Mouse (Mus musculus) cerebellum, adult 9-11 months (tissue): ENCODE measurements around the gene Kcng1.

ENCODE experiments used
- DNase-seq: peaks from one replicate; pipeline ENCODE4 v3.0.0; 2022

The Kcng1 gene

DNA sequence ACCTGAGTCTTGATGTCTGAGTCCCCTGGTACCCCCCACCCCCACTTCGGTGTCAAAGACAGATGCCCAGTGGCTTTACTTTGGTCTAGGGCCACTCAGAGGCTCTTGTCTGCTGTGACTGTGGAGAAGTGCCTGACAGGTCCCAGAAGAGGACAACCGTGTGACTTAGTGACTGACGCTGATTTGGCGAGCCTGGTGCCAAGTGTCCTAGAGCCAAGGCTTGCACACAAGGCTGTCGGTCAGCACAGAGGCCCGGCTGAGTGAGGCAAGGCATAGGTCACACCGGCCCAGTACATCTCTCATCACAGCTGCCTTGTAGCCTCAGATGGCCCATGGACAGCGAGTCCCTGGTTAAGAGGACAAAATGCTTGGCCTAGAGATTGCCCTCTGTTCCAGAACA is 22.5 kb downstream of the Kcng1 start:
- no peak for DNase-seq

- no peak for DNase-seq
Observed at GRCm38 (mm10) chr2:168257188-168257587, 24.3 kb downstream of the Kcng1 start.

DNA sequence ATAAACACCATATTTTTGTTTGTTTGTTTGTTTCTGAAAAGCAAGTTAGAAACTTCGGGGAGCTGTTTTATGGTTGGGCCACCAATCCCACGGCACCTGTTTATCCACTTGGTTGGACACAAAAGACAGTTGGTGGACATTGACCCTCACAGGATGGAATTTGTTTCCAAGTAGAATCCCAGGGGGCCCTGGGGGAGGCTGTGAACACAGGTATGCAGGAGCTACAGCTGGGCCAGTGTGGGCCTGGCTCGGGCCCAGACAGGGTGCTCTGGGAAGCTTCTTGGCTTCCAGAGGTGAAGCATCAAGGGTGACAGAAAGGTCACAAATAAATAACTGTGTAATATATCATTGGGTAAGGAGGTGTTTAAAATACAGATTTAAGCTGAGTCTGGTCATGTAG is 25.0 kb downstream of the Kcng1 start:
- DNase-seq: no peak

DNA sequence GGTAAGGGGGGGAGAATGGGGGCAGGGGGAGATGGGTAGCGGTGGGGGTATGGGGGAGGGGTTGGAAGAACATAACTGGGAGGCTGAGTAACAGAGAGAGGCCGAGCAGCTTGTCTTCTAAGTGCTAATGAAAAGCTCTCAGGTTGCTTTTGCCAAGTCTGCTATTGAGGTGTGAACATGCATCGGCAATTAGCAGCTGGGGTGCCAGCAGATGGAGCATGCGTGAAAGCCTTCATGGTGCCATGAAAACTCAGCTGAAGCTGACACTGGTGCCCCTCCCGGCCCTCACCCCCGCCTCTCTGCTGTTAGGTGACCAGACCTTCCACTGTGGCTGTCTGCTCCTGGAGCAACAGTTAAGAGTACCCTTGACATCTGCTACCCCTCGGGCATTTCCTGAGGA is 27.7 kb downstream of the Kcng1 start:
- DNase-seq: no peak

- DNase-seq: no peak
Observed at GRCm38 (mm10) chr2:168252639-168253292, 28.8 kb downstream of the Kcng1 start.

DNA sequence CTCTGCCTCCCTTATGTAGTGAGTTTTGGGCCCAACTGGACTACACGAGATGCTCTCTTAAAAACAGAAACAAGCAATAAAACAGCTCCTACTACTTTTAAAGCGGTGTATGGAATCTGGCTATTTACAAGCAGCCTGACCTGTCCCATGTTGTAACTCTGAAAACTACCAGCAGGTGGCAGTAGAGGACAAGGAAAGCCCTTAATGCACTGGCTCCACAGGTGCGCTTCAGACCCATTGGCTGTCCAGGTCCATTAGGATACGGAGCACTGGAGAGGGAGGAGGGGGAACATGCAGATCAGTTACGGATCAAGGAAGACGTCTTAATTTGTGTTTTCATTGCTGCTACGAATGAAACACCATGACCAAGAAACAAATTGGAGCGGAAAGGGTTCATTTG is 31.3 kb downstream of the Kcng1 start:
- DNase-seq: peak; percentile 72

GRCm38 (mm10) chr2:168248856-168249245 is 32.7 kb downstream of the Kcng1 start:
- no peak for DNase-seq

- no peak for DNase-seq
Observed at GRCm38 (mm10) chr2:168248167-168248855, 33.2 kb downstream of the Kcng1 start.

- DNase-seq: no peak
Observed at GRCm38 (mm10) chr2:168245571-168245970, 36.0 kb downstream of the Kcng1 start.

GRCm38 (mm10) chr2:168243278-168243677 is 38.3 kb downstream of the Kcng1 start:
- no peak for DNase-seq

DNA sequence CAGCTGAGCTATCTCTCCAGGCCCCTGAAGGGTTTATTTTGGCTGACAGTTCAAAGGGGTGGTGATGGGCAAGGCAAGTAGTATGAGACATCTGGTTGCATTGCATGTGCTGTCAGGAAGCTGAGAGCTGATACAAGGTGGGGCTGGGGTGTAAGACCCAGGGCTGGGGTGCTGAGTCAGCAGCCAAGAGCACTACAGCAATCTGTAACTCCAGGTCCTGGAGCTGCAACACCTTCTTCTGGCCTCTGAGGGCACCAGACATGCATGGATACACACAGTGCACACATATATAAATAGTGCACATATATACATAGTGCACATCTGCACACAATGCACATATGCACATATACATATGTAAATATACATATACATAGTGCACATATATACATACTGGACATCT is 38.7 kb downstream of the Kcng1 start:
- no peak for DNase-seq

DNA sequence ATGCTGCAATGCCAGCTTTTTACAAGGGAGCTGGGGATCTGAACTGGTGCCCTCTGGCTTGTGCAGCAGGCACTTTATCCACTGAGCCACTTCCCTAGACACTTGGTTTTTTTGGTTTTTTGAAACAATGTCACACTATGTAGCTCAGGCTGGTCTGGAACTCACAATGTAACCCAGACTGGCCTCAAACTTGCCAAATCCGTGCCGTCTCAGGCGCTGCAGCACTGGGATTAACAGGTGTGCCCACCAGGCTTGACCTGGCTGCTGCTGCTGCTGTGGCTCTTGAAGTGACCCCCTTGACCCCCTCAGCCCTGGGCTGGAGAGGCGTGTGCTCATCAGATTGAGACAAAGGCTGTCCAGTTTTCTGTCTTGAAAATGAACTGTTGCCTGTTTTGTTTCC is 43.2 kb downstream of the Kcng1 start:
- DNase-seq: no peak

GRCm38 (mm10) chr2:168233286-168233685 is 48.2 kb downstream of the Kcng1 start:
- DNase-seq: no peak

DNA sequence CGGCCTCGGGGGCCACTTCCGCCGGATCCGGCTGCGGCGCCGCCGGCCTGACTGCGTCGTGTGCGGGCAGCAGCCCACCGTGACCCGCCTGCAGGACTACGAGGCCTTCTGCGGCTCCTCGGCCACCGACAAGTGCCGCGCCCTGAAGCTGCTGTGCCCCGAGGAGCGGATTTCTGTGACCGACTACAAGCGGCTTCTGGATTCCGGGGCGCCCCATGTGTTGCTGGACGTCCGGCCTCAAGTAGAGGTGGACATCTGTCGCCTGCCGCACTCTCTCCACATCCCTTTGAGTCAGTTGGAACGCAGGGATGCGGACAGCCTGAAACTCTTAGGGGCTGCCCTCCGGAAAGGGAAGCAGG is 50.1 kb downstream of the Kcng1 start:
- DNase-seq: peak; percentile 32

DNA sequence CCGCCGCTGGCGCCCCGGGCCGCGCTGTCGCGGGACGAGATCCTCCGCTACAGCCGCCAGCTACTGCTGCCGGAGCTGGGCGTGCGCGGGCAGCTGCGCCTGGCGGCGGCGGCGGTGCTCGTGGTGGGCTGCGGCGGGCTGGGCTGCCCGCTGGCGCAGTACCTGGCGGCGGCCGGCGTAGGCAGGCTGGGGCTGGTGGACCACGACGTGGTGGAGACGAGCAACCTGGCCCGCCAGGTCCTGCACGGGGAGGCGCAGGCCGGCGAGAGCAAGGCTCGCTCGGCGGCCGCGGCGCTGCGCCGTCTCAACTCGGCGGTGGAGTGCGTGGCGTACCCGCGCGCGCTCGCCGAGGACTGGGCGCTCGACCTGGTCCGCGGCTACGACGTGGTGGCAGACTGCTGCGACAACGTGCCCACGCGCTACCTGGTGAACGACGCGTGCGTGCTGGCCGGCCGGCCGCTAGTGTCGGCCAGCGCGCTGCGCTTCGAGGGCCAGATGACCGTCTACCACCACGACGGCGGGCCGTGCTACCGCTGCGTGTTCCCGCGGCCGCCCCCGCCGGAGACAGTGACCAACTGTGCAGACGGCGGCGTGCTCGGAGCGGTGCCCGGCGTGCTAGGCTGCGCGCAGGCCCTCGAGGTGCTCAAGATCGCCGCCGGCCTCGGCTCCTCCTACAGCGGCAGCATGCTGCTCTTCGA is 50.6 kb downstream of the Kcng1 start:
- DNase-seq: peak; percentile 54

DNA sequence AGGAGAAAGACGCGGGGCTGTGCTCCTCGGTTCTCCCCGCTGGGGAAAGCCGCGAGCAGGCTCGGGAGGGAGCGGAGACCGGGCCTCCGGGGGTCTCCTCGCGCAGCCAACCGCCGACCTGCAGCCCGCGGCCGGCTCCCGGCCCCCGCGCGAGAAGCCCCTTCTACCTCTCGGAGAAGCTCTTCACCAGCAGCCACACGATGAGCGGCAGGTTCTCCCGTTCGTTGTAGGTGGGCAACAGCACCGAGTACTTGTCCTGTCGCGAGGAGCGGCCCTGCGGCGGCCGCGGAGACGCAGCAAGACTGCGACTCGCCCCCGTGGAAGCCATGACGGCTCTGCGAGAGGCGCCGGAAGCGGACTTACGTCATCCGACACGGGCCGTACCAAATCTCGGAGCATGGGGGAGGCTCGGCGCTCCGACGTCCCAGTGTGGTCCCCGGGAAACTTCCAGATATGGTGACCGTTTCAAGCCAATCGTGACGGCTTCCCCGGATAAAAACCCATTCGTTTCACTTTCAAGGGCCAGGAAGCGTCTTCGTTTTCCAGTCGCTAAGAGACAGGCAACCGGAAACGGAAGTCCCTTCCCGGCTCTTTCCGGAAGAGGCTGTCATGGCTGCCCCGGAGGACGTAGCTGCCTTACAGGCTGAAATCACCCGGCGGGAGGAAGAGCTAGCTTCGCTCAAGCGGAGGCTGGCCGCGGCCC is 51.4 kb downstream of the Kcng1 start, which contains the start of the genes Gm20716, Dpm1 and Mocs3:
Gm20716 (minus strand) TSS at position 339 of the 703 bp plus-strand sequence.
Dpm1 (minus strand) TSS at position 566 of the 703 bp plus-strand sequence.
Mocs3 (plus strand) TSS at position 597 of the 703 bp plus-strand sequence.
- DNase-seq: peak; percentile 87

GRCm38 (mm10) chr2:168229116-168230025 is 52.2 kb downstream of the Kcng1 start:
- DNase-seq: peak; percentile 58

- DNase-seq: no peak
Observed at GRCm38 (mm10) chr2:168223326-168223725, 58.2 kb downstream of the Kcng1 start.

DNA sequence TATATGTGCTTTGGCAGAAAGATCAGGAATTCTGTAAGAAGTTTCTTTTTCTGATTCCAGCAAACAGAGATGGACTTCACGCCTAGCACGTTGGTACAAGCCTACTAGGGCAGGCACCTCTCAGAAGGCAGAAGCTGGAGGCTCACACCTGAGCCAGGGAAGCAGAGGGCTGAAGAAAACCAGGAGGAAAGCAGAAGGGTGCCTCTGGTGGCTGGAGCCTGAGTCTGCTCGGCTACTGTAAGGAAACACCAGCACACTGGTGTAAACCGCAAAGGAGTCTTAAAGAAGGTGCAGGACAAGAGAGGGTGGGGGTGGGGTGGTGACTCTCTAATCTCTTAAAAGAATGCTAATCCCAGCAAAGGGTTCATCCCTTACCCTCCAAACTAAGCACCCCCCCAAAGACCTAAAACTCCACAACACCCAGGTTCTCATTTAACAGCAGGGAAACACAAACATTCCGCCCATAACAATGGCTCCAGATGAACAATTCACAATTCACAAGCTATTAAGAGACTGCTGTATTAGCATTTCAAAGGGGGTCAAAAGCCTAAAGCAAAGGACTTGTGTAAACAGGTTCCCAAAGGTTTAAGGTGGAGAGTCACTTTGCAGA is 67.6 kb downstream of the Kcng1 start:
- DNase-seq: no peak
